Mouse (Mus musculus) 3T3-L1 (cell line): ENCODE measurements around the gene B3gnt2.
A peak's percentile ranks its signal among the peaks of the same experiment; 100 is the strongest.

Source experiments
- DNase-seq: peaks from one replicate; pipeline ENCODE4 v3.0.0-alpha.2; 2015; ENCODE audit warnings: low read depth, low spot score

The B3gnt2 gene

GRCm38 (mm10) chr11:22860335-22861227, at the start of gene B3gnt2:
Gene B3gnt2 (minus strand): TSS chr11:22860961.
- DNase-seq = no peak

- no peak for DNase-seq
These were observed 45.7 kb upstream of the B3gnt2 start for GRCm38 (mm10) chr11:22906453-22906865.

DNA sequence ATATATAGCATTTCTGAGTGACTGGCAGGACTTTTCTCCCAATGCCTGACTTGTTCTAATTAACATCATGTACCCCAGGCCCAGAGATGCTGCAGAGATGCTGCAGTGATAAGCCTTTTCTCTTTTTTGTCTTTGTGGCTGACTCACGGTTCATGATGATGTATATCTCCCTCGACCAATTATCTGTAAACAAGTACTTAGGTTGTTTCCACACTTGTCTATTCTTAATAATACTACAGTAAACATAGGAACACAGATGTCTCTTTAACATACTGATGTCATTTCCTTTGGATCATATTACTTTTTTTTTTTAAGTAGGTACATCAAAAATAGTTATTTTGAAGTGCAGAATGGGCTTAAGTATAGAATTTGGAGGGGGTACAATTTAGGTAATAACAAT, 42.2 kb upstream of the B3gnt2 start:
- no peak for DNase-seq

- DNase-seq = no peak
These were observed 39.3 kb upstream of the B3gnt2 start for GRCm38 (mm10) chr11:22900041-22900440.

- no peak for DNase-seq
These were observed 36.9 kb upstream of the B3gnt2 start for GRCm38 (mm10) chr11:22897642-22898041.

DNA sequence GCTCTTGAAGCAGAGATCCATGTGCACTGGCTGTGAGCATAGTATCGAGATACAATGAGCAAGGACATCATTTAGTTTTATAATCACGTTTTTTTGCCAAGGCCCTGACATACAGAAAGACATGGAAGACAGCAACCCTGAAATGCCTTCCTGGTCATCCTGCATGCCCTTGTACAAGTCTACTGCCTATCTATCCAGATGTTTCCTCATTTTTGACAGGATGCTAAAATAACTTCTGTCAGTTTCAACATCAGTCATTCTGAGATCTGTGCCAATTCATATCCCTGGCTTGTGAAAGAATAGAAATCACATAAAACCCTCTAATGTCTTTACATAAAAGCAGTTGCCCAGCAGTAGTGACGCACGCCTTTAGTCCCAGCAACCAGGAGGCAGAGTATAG, 36.4 kb upstream of the B3gnt2 start:
- no peak for DNase-seq

GRCm38 (mm10) chr11:22893075-22893474, 32.3 kb upstream of the B3gnt2 start:
- no peak for DNase-seq

DNA sequence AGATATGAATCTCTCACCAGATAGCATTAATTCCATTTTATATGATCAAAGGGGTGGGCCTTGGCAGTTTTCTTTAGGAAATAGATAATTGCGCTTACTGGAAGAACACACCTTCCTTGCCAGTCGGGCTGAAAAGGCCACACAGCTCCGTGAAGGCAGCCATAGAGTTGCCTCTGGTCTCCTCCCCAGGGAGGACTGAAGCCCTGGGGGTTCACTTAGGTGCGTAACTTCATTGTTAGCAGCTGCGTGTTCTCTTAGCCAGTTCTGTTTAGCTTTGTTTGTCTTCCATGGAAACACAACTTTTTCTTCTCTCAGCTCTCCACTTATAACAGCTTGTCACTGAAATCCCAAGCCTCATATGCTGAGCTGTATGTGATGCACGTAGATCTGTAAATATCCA, 31.7 kb upstream of the B3gnt2 start:
- DNase-seq = no peak

DNA sequence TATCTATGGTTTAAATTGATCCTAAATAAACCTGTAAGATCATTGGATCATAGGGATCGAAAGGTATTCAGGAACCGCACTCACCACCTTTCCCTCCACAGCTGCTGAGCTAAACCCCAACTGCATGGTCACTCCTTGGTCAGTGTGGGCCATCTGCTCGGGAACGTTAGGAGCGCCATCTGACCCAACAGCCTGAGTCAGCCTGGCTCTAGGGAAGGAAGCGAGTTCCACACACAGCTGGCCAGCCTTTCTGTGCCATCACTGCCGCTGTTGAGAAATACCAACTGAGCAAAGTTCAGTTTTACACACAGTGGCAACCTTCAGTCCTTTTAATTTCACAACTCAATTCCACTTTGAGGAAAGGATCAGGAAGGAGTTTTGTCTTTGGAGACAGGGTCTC, 31.1 kb upstream of the B3gnt2 start:
- peak; percentile 13 for DNase-seq

DNA sequence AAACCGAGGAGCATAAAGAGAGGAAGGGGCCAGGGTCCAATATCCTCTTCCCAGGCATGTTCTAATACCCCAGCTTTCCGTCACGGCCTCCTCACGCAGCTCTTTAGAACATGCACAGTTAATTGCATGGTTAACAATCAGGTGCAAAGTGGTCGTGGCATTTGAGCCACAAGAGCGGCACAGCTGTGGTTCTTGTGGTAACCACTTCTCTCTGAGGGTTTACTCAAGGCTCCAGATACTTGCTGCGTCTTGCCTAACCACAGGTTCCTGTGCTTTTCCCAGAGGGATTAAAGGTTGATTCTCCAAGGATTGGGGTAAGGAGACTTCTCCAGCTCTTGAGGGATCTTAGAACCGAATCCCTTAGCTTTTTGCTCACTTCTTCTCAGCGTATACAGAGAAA, 30.5 kb upstream of the B3gnt2 start:
- no peak for DNase-seq

DNA sequence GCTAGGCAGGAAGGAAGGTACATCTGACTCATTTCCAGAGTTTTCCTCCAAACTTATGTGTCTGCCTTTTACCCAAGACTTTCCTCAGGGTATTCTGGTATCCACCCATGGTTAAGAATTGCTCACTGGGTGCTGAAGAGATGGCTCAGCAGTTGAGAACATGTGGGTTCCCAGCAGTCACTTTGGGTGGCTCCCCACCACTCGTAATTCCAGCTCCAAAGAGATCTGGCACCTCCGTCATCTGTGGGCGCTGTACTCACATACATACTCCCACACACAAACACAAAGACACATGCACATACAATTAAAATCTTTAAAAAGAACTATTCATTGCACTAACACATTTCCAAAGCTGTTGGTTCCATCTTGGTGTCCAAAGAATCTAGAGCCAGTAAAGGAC, 28.5 kb upstream of the B3gnt2 start:
- no peak for DNase-seq

DNA sequence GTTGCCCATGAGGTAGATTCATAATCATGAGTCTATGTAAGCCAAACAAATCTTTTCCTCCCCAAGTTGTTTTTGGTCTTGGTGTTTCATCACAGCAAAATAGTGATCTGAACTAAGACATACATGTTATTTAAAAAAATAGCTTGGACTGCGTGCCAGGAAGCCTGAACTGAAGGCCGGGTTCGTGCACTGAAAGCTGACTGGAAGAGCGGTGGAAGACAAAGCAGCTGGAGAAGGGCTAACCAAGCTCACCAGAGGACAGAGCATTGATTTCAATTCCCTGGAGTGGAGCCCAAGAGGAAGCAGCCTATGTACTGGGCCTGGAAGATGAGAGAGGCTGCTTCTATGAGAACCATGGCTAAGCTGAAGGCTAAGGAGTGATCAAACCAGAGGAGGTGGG, 26.2 kb upstream of the B3gnt2 start:
- DNase-seq = no peak

- no peak for DNase-seq
These were observed 24.6 kb upstream of the B3gnt2 start for GRCm38 (mm10) chr11:22885350-22885749.

DNA sequence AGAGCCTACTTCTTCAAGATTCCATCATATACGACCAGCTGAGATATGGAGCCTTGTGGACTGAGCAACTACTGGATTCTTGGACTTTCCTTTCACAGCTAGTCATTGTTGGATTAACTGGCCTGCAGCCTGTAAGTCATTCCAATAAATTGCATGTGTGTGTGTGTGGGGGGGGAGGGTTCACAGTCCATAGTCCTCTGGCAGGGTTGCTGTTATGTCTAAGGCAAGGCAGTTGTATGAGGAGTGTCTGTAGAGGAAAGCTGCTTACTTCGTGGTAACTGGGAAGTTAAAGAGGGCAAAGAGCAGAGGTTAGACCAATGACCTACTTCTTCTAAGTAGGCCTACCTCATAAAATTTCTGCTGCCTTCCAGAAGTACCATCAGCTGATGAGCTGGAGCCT, 22.9 kb upstream of the B3gnt2 start:
- no peak for DNase-seq

DNA sequence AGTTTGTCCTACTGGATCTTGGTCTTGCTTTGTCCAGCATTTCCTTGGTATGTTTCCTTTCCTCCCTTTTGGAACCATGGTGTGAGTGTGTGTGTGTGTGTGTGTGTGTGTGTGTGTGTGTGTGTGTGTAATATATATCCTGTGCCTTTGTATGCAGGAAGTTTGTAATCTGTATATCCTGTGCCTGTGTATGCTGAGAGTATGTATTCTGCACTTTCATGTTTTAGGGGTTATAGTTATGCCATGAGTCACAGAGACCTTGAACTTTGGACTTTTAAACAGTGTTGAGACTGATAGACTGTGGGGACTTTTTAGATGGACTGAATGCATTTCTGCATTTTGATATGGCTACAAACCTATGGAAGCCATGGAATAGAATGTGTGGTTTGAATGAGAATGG, 22.2 kb upstream of the B3gnt2 start:
- DNase-seq = no peak

GRCm38 (mm10) chr11:22880383-22881172, 19.8 kb upstream of the B3gnt2 start:
- DNase-seq = no peak

- DNase-seq = no peak
These were observed 18.9 kb upstream of the B3gnt2 start for GRCm38 (mm10) chr11:22879645-22880044.

DNA sequence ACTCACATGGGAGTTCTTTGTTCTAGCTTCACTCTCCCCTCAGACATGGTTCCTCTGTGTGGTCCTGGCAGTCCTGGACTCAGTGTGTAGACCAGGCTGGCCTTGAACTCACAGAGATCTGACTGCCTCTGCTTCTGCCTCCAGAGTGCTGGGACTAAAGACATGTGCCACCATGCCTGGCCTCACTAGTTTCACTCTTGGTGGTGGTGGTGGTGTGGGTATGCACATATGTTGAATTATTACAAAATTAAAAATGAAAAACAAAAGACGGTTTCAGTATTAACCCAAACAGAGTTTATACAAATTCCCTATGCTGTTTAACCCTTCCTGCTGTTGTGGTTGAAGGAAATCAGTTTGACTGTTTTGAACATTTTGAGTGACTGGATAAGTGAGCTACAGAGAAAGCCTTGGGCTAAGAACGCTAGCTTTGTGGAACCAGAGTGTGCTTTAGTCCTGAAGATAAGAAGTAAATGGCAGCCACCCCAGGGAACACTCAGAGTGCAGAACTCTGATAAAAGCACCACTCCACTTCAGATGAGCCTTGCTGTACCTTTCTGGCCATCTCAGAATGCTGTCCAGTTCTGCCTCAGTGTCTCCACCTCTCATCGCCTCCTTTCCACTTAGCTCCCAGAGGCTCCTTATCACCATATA, 16.0 kb upstream of the B3gnt2 start:
- no peak for DNase-seq

DNA sequence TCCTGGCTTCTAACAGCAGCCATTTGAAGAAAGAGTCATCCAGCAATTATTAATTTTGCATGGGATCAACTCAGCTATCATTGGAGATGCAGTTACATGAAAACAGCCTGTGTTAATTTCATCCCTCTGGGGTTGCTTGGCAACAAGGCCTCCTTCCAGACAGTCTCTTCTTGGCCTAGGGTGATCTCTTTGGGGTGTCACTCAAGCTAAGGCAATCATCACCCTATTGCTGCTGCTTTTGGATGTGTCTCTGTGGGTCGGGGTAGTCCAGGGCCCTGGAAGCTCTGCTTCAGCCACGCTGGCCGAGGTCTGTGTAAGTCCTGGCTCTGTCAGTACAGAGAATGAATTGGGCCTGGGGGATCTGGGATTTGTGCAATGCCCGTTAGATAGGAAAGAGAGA, 14.5 kb upstream of the B3gnt2 start:
- no peak for DNase-seq

- no peak for DNase-seq
These were observed 14.0 kb upstream of the B3gnt2 start for GRCm38 (mm10) chr11:22874747-22875146.

- DNase-seq = no peak
These were observed 12.6 kb upstream of the B3gnt2 start for GRCm38 (mm10) chr11:22873383-22873782.

- DNase-seq = no peak
These were observed 11.5 kb upstream of the B3gnt2 start for GRCm38 (mm10) chr11:22872307-22872680.
